Comparison of ENCODE assay signal across 8 mouse cellular contexts in genomic region chr16:23609748-23610185, GRCm38 (mm10).
DNase-seq lines count a peak whose midpoint lies in the region; ATAC-seq and TF ChIP-seq lines count a peak whose summit lies in the region.

No protein-coding gene starts in this region.

- no peak for TF ChIP-seq CTCF in kidney, adult 2 months (conservative IDR thresholded peaks at IDR 0.05; ENCODE audit: insufficient read depth, insufficient read length, low read depth, low read length)

- DNase-seq in urinary bladder, postnatal 25 days (ENCODE audit: low spot score): peak; percentile 6
- no peak for DNase-seq in urinary bladder, adult 2 months (ENCODE audit: low spot score)
- DNase-seq in embryo, embryonic 10.5 days (ENCODE audit: low spot score): peak; percentile 12
- peak; percentile 77 to 79 for DNase-seq in heart, adult 9 months (ENCODE audit: low spot score in 2 of 2)
- DNase-seq in kidney, adult 2 months: peak; percentile 82

- TF ChIP-seq POLR2A in kidney, adult 2 months (IDR thresholded peaks at IDR 0.05; ENCODE audit: low read depth, low read length): no peak

- peak overlapping the region; percentile 27; the same call in 1 of the 2 replicates for H3K9ac ChIP-seq in limb, embryonic 12.5 days (replicated peaks)
- no peak overlapping the region for H3K9ac ChIP-seq in midbrain, embryonic 15.5 days
- H3K9ac ChIP-seq in stomach, embryonic 16.5 days (ENCODE audit: low read length): peak overlapping the region; percentile 24

- H3K4me2 ChIP-seq in limb, embryonic 12.5 days: peak overlapping the region; percentile 47
- H3K4me2 ChIP-seq in midbrain, embryonic 15.5 days: peak overlapping the region; percentile 9
- peak overlapping the region; percentile 49 for H3K4me2 ChIP-seq in stomach, embryonic 16.5 days (ENCODE audit: low read depth, low read length)

- H3K27me3 ChIP-seq in kidney, adult 2 months (replicated peaks; ENCODE audit: control insufficient read depth, insufficient read depth, low read length): no peaks in the 10 kb centered on the region
- H3K27me3 ChIP-seq in limb, embryonic 12.5 days: no peaks in the 10 kb centered on the region; the same call in 1 of the 2 replicates
- no peaks in the 10 kb centered on the region for H3K27me3 ChIP-seq in midbrain, embryonic 15.5 days (replicated peaks)
- no peaks in the 10 kb centered on the region for H3K27me3 ChIP-seq in stomach, embryonic 16.5 days (ENCODE audit: control insufficient read depth, insufficient read depth, low read length)

- peak overlapping the region; percentile 66 for H3K27ac ChIP-seq in kidney, adult 2 months (ENCODE audit: insufficient read depth, low read depth, low read length)
- H3K27ac ChIP-seq in limb, embryonic 12.5 days: 0 out of 2 replicates have a peak overlapping the region, but pooled peaks have one; percentile 8
- no peak overlapping the region for H3K27ac ChIP-seq in midbrain, embryonic 15.5 days
- H3K27ac ChIP-seq in stomach, embryonic 16.5 days (ENCODE audit: low read length): no peak overlapping the region

- 13% methylated on average over 11 of the region's 11 CpGs for WGBS in kidney, adult 2 months
- 40% methylated on average over 11 of the region's 11 CpGs for WGBS in limb, embryonic 12.5 days
- WGBS in midbrain, embryonic 15.5 days: 35% methylated on average over 11 of the region's 11 CpGs
- WGBS in stomach, embryonic 16.5 days: 27% methylated on average over 11 of the region's 11 CpGs

- H3K9me3 ChIP-seq in limb, embryonic 12.5 days: no peaks in the 10 kb centered on the region
- H3K9me3 ChIP-seq in midbrain, embryonic 15.5 days: 0 out of 2 replicates have a peak, but pooled peaks cover 3% of the 10 kb centered on the region
- H3K9me3 ChIP-seq in stomach, embryonic 16.5 days (replicated peaks; ENCODE audit: control insufficient read depth, low read length): no peaks in the 10 kb centered on the region

- peak overlapping the region; percentile 63 for H3K4me3 ChIP-seq in kidney, adult 2 months (ENCODE audit: insufficient read depth, low read depth, low read length)
- H3K4me3 ChIP-seq in limb, embryonic 12.5 days (replicated peaks): peak overlapping the region; percentile 22
- H3K4me3 ChIP-seq in midbrain, embryonic 15.5 days: peak overlapping the region; percentile 12; the same call in 1 of the 2 replicates
- H3K4me3 ChIP-seq in stomach, embryonic 16.5 days (replicated peaks; ENCODE audit: low read length): peak overlapping the region; percentile 40

- no peaks in the 10 kb centered on the region; the same call in 1 of the 2 replicates for H3K36me3 ChIP-seq in kidney, adult 2 months (ENCODE audit: control insufficient read depth, insufficient read depth, low read length)
- no peaks in the 10 kb centered on the region for H3K36me3 ChIP-seq in limb, embryonic 12.5 days
- H3K36me3 ChIP-seq in midbrain, embryonic 15.5 days (replicated peaks): no peaks in the 10 kb centered on the region
- H3K36me3 ChIP-seq in stomach, embryonic 16.5 days (ENCODE audit: control insufficient read depth, insufficient read depth, low read length): no peaks in the 10 kb centered on the region

- no peak for ATAC-seq in limb, embryonic 12.5 days (ENCODE audit: insufficient number of reproducible peaks, insufficient read depth, low FRiP score, low TSS enrichment, low read depth)
- no peak for ATAC-seq in midbrain, embryonic 15.5 days (replicated peaks)
- ATAC-seq in stomach, embryonic 16.5 days (ENCODE audit: insufficient read depth, low FRiP score): no peak

- no peaks in the 10 kb centered on the region for H3K4me1 ChIP-seq in kidney, adult 2 months (ENCODE audit: control insufficient read depth, insufficient read depth, low read length)
- H3K4me1 ChIP-seq in limb, embryonic 12.5 days (replicated peaks): peaks cover 8% of the 10 kb centered on the region; the same call in 1 of the 2 replicates
- no peaks in the 10 kb centered on the region; the same call in 1 of the 2 replicates for H3K4me1 ChIP-seq in midbrain, embryonic 15.5 days
- no peaks in the 10 kb centered on the region for H3K4me1 ChIP-seq in stomach, embryonic 16.5 days (ENCODE audit: control insufficient read depth, insufficient read depth, low read length)

Comparison
In these comparisons a context has a peak if more than half of its experiments do, and no peak if none do; other contexts are left out.
1. H3K27ac ChIP-seq: peak in kidney, adult 2 months (single experiment) and limb, embryonic 12.5 days (single experiment); none in midbrain, embryonic 15.5 days (single experiment) and stomach, embryonic 16.5 days (single experiment).
2. H3K4me3 ChIP-seq: peak in every context shown above with its lines; median percentile 63 in kidney, adult 2 months; 40 in stomach, embryonic 16.5 days; 22 in limb, embryonic 12.5 days; 12 in midbrain, embryonic 15.5 days.
3. Peak in every context shown above with its lines, with median percentiles within 50 percentile points of each other: H3K4me2 ChIP-seq.